Mouse (Mus musculus) liver, adult 2 months (tissue): ENCODE data around the gene Cyp2c38.

ENCODE experiments used
- CTCF ChIP-seq: fragments of 200-500 bp; IDR thresholded peaks from 2 replicates; pipeline ENCODE4 v1.5.1; 2011; ENCODE audit warnings: low read depth, low read length, control low read depth
- POLR2A ChIP-seq: fragments of 200-500 bp; IDR thresholded peaks from 2 replicates; pipeline ENCODE4 v1.6.1; 2011; ENCODE audit warnings: low read length, control low read depth; ENCODE audit not compliant: insufficient read depth; ENCODE audit errors: extremely low read depth

DNA sequence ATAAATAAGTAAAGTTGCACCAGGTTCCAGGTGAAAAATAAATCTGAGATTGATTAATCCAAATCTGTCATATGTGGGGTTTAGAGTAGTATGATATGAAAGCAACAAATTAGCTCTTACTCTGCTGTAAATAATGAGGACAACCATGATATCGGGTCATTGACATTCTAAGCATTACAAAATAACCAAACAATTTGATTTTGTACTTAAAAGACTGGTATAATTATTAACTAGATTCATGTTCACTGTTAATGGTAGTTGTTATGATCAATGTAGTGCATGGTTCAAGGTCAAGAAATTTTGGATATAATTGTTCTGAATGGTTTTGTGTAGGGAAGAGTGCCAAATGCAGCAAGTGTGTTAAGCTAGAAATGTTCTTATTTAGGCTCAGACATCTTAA, 46.7 kb upstream of the Cyp2c38 start:
- TF ChIP-seq CTCF (no peak), POLR2A (no peak)
